Mouse (Mus musculus) retina, postnatal 7 days (tissue): ENCODE measurements at regions not wholly inside any gene's neighbourhood (a gene's known extent, or its start where the extent isn't known, plus 50 kb on each side); places are given as distances from the start of the nearest gene placed in this dataset.

Experiments
- DNase-seq: peaks from one replicate; pipeline ENCODE4 v3.0.0-alpha.2; 2012; ENCODE audit warnings: low read depth, low spot score

DNA sequence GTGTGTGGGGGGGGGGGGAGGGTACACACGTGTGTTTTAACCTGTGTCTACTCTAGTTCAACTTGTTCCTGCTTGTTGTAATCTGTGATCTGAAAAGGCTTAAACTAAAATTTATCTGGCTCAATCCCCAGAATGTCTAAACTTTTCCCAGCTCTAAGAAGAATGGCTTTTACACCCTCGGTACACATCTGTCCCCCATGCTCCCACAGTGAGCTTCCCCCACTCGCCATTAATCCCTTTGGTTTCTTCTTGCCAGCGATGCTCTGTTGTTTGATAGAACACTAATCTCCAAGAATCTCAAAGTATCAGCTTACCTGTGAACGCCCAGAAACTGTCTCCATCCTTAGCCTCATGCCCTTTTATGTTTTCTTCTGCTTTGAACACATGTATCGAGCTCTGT lies 260.6 kb downstream of the Epha4 start:
- no peak for DNase-seq

DNA sequence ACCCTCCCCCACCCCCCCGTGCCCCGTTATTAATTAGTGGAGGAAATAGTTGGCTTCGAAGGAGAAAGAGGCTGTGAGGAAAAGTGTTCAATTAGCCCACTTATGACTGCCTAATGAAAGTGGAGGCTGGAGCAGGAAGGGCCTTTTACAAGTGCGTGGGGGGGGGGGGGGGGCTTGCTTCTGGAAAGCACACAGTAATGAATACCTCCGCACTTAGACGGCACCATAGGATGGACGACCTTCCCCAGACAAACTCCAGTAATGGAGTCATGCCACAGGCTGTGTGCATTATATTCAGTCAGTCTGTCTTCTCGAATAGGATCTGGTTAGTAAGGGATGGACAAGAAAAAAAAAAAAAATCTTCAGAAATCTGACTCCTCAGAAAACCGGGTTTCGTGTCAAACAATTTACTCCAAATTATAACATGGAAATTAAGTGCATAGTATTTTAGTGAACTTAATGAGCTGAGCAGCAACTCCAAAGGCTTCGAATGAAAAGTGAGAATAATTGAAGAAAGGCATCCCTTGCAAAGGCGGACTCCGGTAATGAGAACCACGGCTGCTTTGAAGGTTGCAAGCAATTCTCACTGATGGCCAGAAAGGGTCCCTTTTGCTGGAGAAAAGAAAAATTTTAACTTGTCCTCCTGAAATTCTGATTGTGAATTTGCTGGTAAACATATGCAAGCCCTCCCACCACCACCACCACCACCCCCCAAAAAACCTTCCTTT lies 258.6 kb downstream of the Epha4 start:
- no peak for DNase-seq

DNA sequence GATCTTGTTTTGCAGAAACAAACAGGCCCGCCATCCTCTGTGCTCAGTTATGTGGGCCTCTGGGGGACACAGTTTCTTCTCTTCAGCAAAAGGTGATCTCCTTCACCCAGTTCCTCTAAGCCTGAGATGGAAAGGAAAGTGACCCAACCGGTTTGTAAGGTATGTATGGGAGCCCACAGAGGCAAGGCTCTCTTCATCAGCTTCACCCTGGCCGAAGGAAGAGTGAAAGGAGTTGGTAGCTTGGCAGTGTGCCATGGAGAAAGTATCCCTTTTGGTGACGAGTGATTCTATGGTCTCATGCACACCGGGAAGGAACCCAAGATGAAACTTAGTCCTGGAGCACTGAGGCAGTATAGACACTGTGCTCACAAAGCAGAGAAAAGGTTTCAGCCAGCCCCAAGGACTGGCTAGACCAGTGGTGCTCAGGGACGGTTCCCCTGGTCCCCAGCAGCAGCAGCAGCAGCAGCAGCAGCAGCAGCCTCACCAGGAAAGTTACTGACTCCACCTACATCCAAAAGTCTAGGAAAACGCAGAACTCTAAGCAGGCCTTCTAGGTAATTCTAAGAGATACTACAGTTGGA lies 256.1 kb downstream of the Epha4 start:
- no peak for DNase-seq

DNA sequence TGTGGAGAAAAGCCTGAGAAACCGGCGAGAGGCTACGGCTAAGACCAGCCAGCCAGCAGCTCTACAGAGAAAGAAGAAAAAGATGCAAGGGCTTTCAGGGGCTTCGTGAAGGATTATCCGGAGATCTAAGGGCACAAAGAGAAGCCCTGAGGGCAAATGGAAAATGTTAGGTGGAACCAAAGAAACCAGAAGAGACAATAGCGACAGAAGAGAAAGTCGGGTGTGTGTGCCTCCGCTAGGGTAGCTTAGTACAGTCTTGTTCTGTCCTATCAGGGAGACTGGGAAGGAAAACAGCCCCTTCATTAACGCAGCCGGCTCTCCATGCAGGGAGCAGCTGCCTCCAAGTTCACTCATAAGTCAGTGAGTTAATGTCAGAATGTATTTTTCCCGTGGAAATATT lies 255.1 kb downstream of the Epha4 start:
- no peak for DNase-seq

DNA sequence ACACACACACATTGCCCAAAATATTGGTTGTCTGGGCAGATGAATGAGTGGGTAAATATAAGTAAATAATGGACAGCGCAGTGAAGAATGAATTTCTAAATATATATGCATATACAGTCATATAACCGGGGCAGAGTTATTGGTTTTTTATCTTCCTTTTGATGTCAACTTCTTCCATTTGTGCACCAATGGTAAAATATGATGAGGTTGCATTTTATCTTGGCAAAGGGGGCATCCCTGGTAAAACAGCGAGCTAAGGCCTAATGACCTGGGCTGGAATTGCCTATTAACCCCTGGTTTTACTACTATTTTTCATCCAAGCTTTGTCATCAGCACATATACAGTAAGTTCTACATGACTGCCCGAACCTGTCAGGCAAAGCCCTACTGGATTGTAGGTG lies 253.2 kb downstream of the Epha4 start:
- DNase-seq: no peak

DNA sequence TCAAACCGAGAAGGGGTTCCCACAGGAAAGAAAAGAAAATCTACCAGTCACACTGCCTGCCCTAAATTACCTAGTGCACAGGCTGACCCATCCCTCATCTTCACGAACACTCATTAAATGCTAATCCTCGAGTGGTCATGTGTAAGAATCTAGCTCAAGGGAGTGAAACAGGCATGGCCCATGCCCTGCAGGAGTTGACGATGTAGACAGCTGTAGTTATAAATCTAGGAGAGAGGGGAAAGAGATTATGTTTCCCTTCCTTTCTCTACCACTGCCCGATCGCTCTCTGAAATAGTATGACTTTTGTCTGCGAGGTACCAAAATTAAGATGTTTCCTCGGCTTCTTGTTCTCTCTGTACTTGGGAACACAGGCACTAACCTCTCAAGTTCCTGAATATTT lies 249.2 kb downstream of the Epha4 start:
- no peak for DNase-seq

DNA sequence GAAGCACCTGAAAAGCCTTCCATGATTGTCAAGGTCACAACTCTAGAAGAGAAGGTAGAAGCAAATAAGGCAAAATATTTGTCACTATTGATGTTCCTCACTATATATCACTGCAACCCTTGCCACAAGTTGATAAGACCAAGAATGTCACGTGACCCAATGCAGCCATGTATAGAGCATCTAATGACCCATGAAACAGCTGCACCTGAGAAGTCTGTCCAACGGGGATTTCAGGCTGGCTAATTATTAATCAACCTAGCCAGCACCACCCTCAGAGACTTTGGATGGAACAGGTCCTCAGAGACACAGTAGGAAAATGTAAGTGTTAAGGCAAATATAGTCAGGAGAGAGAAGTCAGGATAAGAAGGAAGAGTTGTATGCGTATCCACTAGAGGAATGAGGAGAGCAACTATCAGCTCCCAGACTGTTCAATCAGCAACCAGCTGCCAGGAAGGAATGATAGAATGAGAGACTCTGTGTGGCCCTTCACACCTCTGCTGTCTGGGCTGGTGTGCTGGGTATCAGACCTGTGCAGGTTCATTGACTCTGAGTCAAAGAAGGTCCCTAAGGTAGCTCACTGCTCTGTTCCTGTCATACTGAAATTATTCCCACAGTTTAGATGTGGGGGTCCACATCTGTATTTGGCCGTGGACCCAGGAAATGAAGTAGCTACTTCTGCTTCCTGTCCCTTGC lies 247.4 kb downstream of the Epha4 start:
- DNase-seq: no peak

DNA sequence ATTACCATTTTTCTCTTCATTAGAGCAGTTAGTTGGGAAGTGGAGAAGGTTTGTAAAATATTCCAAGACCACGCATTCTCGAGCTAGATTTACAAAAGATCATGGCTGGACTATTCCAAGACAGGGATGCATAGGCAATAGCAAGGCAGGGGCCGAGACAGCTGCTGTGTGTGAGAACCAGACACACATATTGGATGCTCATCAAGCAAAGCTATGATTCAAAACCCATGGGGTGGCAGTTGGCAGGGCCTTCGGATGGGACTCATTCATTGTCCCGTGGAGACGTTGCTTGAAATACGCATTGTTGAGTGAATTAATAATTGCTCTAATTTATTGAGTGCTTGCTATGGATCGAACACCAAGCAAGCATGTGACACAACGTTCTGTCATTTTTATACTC lies 239.6 kb downstream of the Epha4 start:
- no peak for DNase-seq

DNA sequence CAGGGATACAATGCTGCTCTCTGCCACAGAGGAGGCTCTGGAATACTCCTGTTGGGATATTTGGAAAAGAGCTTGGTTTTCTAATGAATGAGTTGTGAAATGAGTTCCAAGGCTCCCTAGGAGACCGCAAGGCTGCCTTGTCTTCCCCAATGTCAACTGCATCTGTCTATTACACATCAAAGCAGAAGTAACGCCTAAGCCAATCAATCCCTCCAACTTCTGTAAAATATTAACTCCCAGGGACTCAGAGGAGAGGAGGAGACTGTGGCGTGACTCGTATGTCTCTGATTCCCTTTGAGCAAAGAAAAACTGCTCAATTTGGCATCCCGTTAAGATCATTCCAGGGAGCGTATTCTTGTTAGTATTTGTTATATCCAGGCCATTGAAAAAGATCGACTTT lies 235.3 kb downstream of the Epha4 start:
- no peak for DNase-seq

DNA sequence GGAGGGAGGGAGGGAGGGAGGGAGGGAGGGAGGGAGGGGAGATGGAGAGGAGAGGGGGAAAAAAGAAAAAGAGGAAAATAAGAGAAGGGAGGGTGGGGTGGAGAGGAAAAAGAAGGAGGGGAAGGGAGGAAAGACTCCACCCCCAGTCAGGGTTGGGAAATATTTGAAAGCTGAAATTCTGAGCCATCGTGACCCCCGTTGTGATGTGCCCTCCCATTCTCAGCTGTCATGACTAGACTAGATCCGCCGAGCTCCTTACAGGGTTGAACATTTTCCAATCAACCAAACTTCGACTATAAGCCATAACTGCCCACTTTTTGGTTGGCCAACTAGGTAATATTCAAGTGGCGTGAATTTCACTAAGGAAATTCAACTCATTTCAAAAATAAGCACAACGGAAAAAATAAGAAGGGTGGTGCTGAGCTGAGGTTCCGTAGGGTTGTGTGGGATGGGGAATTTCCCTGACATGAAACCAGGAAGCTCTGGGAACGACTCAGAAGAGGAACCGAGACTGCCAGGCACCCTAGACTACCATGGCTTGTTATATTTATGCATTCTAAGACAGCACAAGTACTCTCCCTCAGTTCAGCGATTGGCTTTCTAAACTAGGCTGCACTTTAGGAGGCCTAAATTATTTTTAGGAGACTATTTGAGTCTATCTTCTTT lies 234.4 kb downstream of the Epha4 start:
- no peak for DNase-seq

DNA sequence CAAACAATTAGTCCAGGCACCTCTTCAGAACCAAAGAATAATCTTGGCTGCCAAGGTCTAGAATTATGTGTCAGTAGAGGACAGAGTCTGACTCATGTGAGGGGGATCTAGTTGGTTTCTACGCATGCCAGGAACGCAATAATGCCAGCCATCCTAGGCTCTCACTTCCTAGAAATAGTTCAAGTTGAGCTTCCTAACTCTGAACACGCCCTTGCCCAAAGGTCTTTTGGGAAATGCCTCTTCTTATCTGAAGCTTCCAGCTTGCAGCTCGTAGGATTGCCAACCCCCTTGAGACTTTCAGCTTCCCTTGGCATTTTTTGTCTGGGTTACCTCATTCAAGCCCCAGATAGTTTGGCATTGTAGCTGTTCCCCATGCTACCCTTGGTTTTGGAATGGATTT lies 233.1 kb downstream of the Epha4 start:
- DNase-seq: no peak

DNA sequence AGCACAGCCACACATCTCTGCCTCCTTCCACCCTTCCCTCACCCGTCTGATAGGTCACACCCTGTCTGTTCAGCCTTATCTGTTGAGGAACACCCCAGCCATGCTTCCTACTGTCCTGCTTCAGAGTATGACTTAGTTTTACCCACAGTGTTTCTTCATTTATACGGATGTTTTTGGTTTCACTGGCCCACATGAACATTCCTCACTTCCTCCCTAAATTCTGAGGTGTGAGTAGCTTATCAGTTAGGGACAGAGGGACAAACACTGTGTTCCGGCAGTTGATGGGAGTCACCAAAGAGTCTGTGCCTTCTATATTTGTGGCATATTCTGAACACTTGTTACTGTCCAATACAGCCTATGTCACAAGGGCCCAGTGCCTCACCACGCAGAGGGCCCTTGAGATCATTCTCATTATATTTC lies 216.2 kb downstream of the Epha4 start:
- no peak for DNase-seq

DNA sequence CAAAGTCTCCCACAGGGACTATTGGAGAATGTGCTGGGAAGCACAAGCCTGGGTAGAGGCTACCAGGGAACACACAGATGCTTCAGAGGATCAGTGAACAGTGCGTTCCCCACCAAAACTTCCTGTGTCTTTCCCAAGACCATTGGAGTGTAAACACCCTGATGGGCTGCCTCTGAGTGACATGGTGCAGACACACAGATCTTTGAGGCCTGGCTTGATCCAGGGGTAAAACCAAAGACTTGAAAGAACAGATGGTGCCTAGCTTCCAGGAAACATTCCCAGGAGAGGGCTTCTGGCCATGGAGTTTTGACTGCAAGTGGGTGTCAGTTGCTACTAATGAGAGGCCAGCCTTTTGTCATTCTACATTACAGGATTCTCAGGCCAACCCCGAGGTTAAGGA lies 214.1 kb downstream of the Epha4 start:
- DNase-seq: no peak

DNA sequence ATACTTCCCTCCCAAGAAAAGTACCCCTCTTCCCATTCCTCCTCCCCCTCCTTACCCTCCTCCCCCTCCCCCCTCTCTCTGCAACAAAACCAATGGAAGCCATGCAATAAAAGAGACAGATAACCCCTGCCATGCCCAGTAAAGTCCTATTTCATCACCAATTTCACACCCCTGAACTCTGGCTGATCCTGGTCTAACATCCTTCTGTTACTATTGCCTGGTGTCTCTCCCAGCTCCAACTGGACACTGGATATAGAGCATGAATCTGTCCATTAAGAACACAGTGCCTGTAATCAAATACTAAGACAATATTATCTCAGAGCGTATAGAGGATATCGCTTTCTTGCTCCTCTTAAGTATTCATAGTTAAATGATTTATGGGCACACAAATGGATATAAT lies 210.1 kb downstream of the Epha4 start:
- DNase-seq: no peak

DNA sequence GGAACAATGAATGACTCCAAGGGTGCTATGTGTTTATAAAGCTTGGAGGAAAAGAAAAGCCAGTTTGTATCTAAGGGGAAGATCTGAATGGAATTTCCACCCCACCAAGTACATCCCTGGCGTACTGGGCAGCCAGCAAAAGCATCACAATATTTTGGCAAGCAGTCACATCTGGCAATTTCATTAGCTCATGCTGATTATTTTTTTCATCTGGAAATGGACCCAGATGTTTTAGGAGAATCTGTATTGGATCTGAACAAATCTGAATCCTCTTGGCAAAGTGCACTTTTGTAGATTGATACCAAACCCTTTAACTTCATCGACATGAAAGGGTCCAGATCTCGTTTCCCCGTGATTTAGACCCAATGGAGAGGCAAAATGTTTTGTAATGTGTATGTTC lies 207.1 kb downstream of the Epha4 start:
- DNase-seq: no peak

DNA sequence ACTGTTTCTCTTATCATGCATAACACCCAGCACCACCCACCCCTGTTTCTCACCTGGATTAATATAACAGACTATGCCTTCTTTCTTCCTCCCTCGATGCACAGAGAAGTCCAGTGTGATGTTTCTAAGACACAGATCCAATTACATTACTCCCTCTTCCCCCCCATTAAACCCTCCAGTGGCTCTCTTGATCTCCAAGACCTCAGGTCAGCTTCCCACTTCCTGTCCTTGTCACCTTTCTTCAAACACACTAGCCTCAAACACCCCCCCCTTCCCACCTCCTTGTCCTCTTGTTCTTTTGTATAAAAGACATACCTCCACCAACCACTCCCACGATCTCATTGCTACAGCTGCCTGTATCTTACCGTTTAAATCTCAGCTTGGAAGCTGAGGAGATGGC lies 201.8 kb downstream of the Epha4 start:
- DNase-seq: no peak

DNA sequence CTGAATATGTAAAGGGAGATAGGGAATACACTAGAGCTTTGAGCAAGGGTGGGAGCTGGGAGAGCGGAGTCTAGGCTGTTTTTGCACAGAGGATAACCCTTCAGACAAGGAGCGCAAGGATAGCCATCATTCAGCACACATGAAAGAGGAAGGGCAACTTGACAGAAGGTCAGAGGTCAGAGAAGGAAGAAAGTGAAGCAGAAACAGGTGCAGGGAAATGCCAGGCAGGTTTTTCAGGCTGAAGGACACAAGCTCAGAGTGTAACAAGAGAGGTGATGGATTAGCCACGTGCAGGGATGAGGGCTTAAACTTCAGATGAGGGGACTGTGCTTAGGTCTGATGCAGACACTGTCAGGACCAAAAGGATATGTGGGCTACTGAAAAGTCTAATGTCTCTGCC lies 199.5 kb downstream of the Epha4 start:
- DNase-seq: no peak

DNA sequence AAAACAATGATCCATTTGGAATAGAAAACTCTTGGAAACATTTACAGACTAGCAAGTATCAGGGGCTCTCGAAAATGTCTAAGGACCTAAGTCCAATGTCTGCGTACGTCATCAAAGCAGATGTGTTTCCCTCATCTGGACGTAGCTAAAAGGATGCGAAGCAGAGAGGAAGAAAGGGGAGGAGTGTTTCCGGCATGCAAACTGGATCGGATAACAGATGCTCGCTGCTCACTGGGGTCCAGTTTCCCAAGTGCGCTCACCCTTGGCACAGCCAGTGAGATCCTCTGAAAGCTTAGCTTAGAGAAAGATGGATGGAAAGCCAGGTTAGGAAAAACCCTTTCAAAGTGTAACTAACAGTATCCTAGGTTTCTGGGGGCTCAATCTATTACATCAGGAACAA lies 198.7 kb downstream of the Epha4 start:
- DNase-seq: no peak
